Mouse (Mus musculus): ENCODE measurements at regions not wholly inside any gene's neighbourhood (a gene's known extent, or its start where the extent isn't known, plus 50 kb on each side); places are given as distances from the start of the nearest gene placed in this dataset.

GRCm38 (mm10) chr10:109480551-109480950 is 469.8 kb upstream of the Syt1 start:
- no peak for DNase-seq (ENCODE audit: low spot score)

GRCm38 (mm10) chr10:109479941-109480340 is 469.2 kb upstream of the Syt1 start:
- no peak for DNase-seq (ENCODE audit: low spot score)

GRCm38 (mm10) chr10:109466516-109466915 is 455.7 kb upstream of the Syt1 start:
- no peak for DNase-seq (ENCODE audit: low spot score)

- no peak for DNase-seq (ENCODE audit: low spot score)
Observed at GRCm38 (mm10) chr10:109431112-109431511, 420.3 kb upstream of the Syt1 start.

GRCm38 (mm10) chr10:109427878-109428277 is 417.1 kb upstream of the Syt1 start:
- DNase-seq (ENCODE audit: low spot score), result no peak

- no peak for DNase-seq (ENCODE audit: low spot score)
Observed at GRCm38 (mm10) chr10:109407011-109407410, 396.2 kb upstream of the Syt1 start.

GRCm38 (mm10) chr10:109405116-109405685 is 394.4 kb upstream of the Syt1 start:
- no peak for DNase-seq (ENCODE audit: low spot score)

- DNase-seq (ENCODE audit: low spot score), result no peak
Observed at GRCm38 (mm10) chr10:109383758-109384157, 373.0 kb upstream of the Syt1 start.

GRCm38 (mm10) chr10:109378846-109379245 is 368.1 kb upstream of the Syt1 start:
- no peak for DNase-seq (ENCODE audit: low spot score)

GRCm38 (mm10) chr10:109360161-109360560 is 349.4 kb upstream of the Syt1 start:
- no peak for DNase-seq (ENCODE audit: low spot score)

- no peak for DNase-seq (ENCODE audit: low spot score)
Observed at GRCm38 (mm10) chr10:109358812-109359211, 348.0 kb upstream of the Syt1 start.

GRCm38 (mm10) chr10:109332846-109333386 is 322.1 kb upstream of the Syt1 start:
- no peak for DNase-seq (ENCODE audit: low spot score)

GRCm38 (mm10) chr10:109309286-109309685 is 298.5 kb upstream of the Syt1 start:
- DNase-seq (ENCODE audit: low spot score), result no peak

GRCm38 (mm10) chr10:109300199-109300598 is 289.4 kb upstream of the Syt1 start:
- no peak for DNase-seq (ENCODE audit: low spot score)

GRCm38 (mm10) chr10:109299785-109300184 is 289.0 kb upstream of the Syt1 start:
- DNase-seq (ENCODE audit: low spot score), result no peak

- no peak for DNase-seq (ENCODE audit: low spot score)
Observed at GRCm38 (mm10) chr10:109283348-109283747, 272.6 kb upstream of the Syt1 start.

- DNase-seq (ENCODE audit: low spot score), result no peak
Observed at GRCm38 (mm10) chr10:109249781-109250180, 239.0 kb upstream of the Syt1 start.

GRCm38 (mm10) chr10:109246328-109246727 is 235.5 kb upstream of the Syt1 start:
- DNase-seq (ENCODE audit: low spot score), result no peak

- DNase-seq (ENCODE audit: low spot score), result no peak
Observed at GRCm38 (mm10) chr10:109237026-109237425, 226.2 kb upstream of the Syt1 start.

GRCm38 (mm10) chr10:109226989-109227388 is 216.2 kb upstream of the Syt1 start:
- DNase-seq (ENCODE audit: low spot score), result no peak

- DNase-seq (ENCODE audit: low spot score), result no peak
Observed at GRCm38 (mm10) chr10:109188761-109189503, 178.2 kb upstream of the Syt1 start.

GRCm38 (mm10) chr10:109188252-109188651 is 177.5 kb upstream of the Syt1 start:
- DNase-seq (ENCODE audit: low spot score), result no peak

- DNase-seq (ENCODE audit: low spot score), result no peak
Observed at GRCm38 (mm10) chr10:109185243-109185642, 174.5 kb upstream of the Syt1 start.

GRCm38 (mm10) chr10:109180527-109180926 is 169.7 kb upstream of the Syt1 start:
- DNase-seq (ENCODE audit: low spot score), result no peak
